Mouse (Mus musculus) midbrain, embryonic 15.5 days (tissue): Measurements from ENCODE around the gene H2-M3. TPM values are rescaled to one million over a fixed set of nuclear protein-coding genes. Genes with fewer than 3 reads are reported as not detected.

Experiments used
- ATAC-seq: fragments of 200-750 bp; cut with Nextera tagmentation; replicated peaks from 2 replicates; pipeline ENCODE4 v1.8.0; 2017; ENCODE audit warnings: moderate TSS enrichment
- H3K27ac ChIP-seq: fragments of 300-500 bp; sonication (generic); 2 replicates; pipeline ENCODE4 v1.5.1; 2015; ENCODE audit warnings: mild to moderate bottlenecking, inconsistent platforms
- H3K27me3 ChIP-seq: fragments of 300-500 bp; sonication (generic); replicated peaks from 2 replicates; pipeline ENCODE4 v1.6.1; 2015; ENCODE audit warnings: inconsistent platforms
- H3K36me3 ChIP-seq: fragments of 300-500 bp; sonication (generic); replicated peaks from 2 replicates; pipeline ENCODE4 v1.6.1; 2015; ENCODE audit warnings: inconsistent platforms
- H3K4me1 ChIP-seq: fragments of 300-500 bp; sonication (generic); 2 replicates; pipeline ENCODE4 v1.6.1; 2015; ENCODE audit warnings: inconsistent platforms
- H3K4me2 ChIP-seq: fragments of 300-500 bp; sonication (generic); 2 replicates; pipeline ENCODE4 v1.6.1; 2015; ENCODE audit warnings: inconsistent platforms, mild to moderate bottlenecking, moderate library complexity
- H3K4me3 ChIP-seq: fragments of 300-500 bp; sonication (generic); 2 replicates; pipeline ENCODE4 v1.5.1; 2015; ENCODE audit warnings: mild to moderate bottlenecking, inconsistent platforms
- H3K9ac ChIP-seq: fragments of 300-500 bp; sonication (generic); 2 replicates; pipeline ENCODE4 v1.6.1; 2015; ENCODE audit warnings: mild to moderate bottlenecking, inconsistent platforms
- H3K9me3 ChIP-seq: fragments of 300-500 bp; sonication (generic); 2 replicates; pipeline ENCODE4 v1.6.1; 2016; ENCODE audit warnings: inconsistent platforms
- WGBS: fragments of 180-500 bp; shearing (Covaris S2); methylation state at CpG from one replicate; pipeline ENCODE4 v1.1.7; 2015; ENCODE audit warnings: mixed read lengths; 5-methylcytosine and 5-hydroxymethylcytosine counted together
- polyA plus RNA-seq: library from polyadenylated mRNA; unstranded; fragments of >200 nt; fragmentation: Nextera tagmentation; extraction: Ambion mirVana; gene quantifications from 2 replicates; pipeline ENCODE4 v1.2.1, GENCODE M21; 2015

Gene H2-M3
- polyA plus RNA-seq, 1 experiment from 2014 or later, result 1.6 TPM

GRCm38 (mm10) chr17:37304213-37304612 is 34.2 kb downstream of the H2-M3 start, which contains the start of gene Olfr101:
Gene Olfr101 (minus strand): TSS chr17:37304313.
- H3K4me2 ChIP-seq, result no peak within 1 kb of the TSS
- H3K4me3 ChIP-seq, result no peak within 1 kb of the TSS
- H3K27me3 ChIP-seq, result no peaks in the 10 kb centered on the region
- H3K9ac ChIP-seq, result no peak within 1 kb of the TSS
- no peaks in the 10 kb centered on the region for H3K4me1 ChIP-seq
- no peak within 1 kb of the TSS for H3K27ac ChIP-seq
- no peaks in the 10 kb centered on the region for H3K9me3 ChIP-seq
- 84% methylated on average over 4 of the region's 4 CpGs for WGBS
- no peak for ATAC-seq
- no peaks in the 10 kb centered on the region for H3K36me3 ChIP-seq

GRCm38 (mm10) chr17:37308483-37308882 is 38.5 kb downstream of the H2-M3 start:
- H3K27me3 ChIP-seq, result no peaks in the 10 kb centered on the region
- H3K9me3 ChIP-seq, result no peaks in the 10 kb centered on the region
- no peak for ATAC-seq
- no peaks in the 10 kb centered on the region for H3K36me3 ChIP-seq
- no peak overlapping the region for H3K9ac ChIP-seq
- no peak overlapping the region for H3K4me3 ChIP-seq
- no peak overlapping the region for H3K4me2 ChIP-seq
- no peak overlapping the region for H3K27ac ChIP-seq
- H3K4me1 ChIP-seq, result no peaks in the 10 kb centered on the region
- WGBS, result 45% methylated on average over 4 of the region's 4 CpGs

- ATAC-seq, result no peak
- Histone ChIP-seq H3K9me3 (no peaks in the 10 kb centered on the region), H3K9ac (no peak overlapping the region), H3K36me3 (no peaks in the 10 kb centered on the region), H3K27me3 (no peaks in the 10 kb centered on the region), H3K27ac (no peak overlapping the region), H3K4me3 (no peak overlapping the region), H3K4me2 (no peak overlapping the region), H3K4me1 (no peaks in the 10 kb centered on the region)
- 60% methylated on average over 2 of the region's 2 CpGs for WGBS
Measured at GRCm38 (mm10) chr17:37310146-37310699, 40.2 kb downstream of the H2-M3 start.

- no peaks in the 10 kb centered on the region for H3K36me3 ChIP-seq
- H3K27ac ChIP-seq, result no peak within 1 kb of the TSS
- ATAC-seq, result no peak
- H3K27me3 ChIP-seq, result no peaks in the 10 kb centered on the region
- no peak within 1 kb of the TSS for H3K9ac ChIP-seq
- no peak within 1 kb of the TSS for H3K4me3 ChIP-seq
- H3K4me1 ChIP-seq, result no peaks in the 10 kb centered on the region
- no peak within 1 kb of the TSS for H3K4me2 ChIP-seq
- no peaks in the 10 kb centered on the region for H3K9me3 ChIP-seq
Measured at GRCm38 (mm10) chr17:37316954-37317353, 46.9 kb downstream of the H2-M3 start, which contains the start of gene Olfr102. Gene Olfr102 (minus strand): TSS chr17:37317054.

Other genes starting within 250 kb of the H2-M3 start
- 2.4 and 3.7 TPM in 2 replicates for gene Mog, start 246.8 kb upstream of the H2-M3 start, polyA plus RNA-seq
- 86.4 and 88.8 TPM in 2 replicates for gene Gabbr1, start 224.3 kb upstream of the H2-M3 start, polyA plus RNA-seq
- 0.06 TPM in 1 of 2 replicates, not detected in the other for gene Olfr90, start 181.7 kb upstream of the H2-M3 start, polyA plus RNA-seq
- gene Olfr91, start 171.9 kb upstream of the H2-M3 start, polyA plus RNA-seq, result not detected in 2 replicates
- not detected in 2 replicates for gene Olfr92, start 150.1 kb upstream of the H2-M3 start, polyA plus RNA-seq
- gene Olfr93, start 108.7 kb upstream of the H2-M3 start, polyA plus RNA-seq, result not detected in 2 replicates
- gene Ubd, start 76.3 kb upstream of the H2-M3 start, polyA plus RNA-seq, result not detected in 2 replicates
- 0.10 and 0.26 TPM in 2 replicates for gene Olfr94, start 69.2 kb upstream of the H2-M3 start, polyA plus RNA-seq
- gene Olfr95, start 57.1 kb upstream of the H2-M3 start, polyA plus RNA-seq, result not detected in 2 replicates
- gene Olfr96, start 50.1 kb upstream of the H2-M3 start, polyA plus RNA-seq, result not detected in 2 replicates
- not detected in 2 replicates for gene Olfr97, start 32.9 kb upstream of the H2-M3 start, polyA plus RNA-seq
- not detected in 2 replicates for gene Olfr98, start 6.5 kb upstream of the H2-M3 start, polyA plus RNA-seq
- not detected in 2 replicates for gene Olfr99, start 13.2 kb downstream of the H2-M3 start, polyA plus RNA-seq
- gene Olfr101, start 34.1 kb downstream of the H2-M3 start, polyA plus RNA-seq, result not detected in 2 replicates
- gene Olfr102, start 46.8 kb downstream of the H2-M3 start, polyA plus RNA-seq, result not detected in 2 replicates
- gene Olfr103, start 69.5 kb downstream of the H2-M3 start, polyA plus RNA-seq, result not detected in 2 replicates
- gene Olfr104-ps, start 89.4 kb downstream of the H2-M3 start, polyA plus RNA-seq, result not detected in 2 replicates
- gene Olfr105-ps, start 108.8 kb downstream of the H2-M3 start, polyA plus RNA-seq, result not detected in 2 replicates
- not detected in 2 replicates for gene Olfr106-ps, start 120.2 kb downstream of the H2-M3 start, polyA plus RNA-seq
- gene Olfr107, start 129.0 kb downstream of the H2-M3 start, polyA plus RNA-seq, result not detected in 2 replicates
- not detected in 2 replicates for gene Olfr108, start 175.3 kb downstream of the H2-M3 start, polyA plus RNA-seq
- gene Olfr109, start 188.7 kb downstream of the H2-M3 start, polyA plus RNA-seq, result not detected in 2 replicates
- gene H2-M2, start 213.3 kb downstream of the H2-M3 start, polyA plus RNA-seq, result not detected in 2 replicates
- gene Olfr110, start 222.2 kb downstream of the H2-M3 start, polyA plus RNA-seq, result not detected in 2 replicates
- gene Olfr111, start 237.8 kb downstream of the H2-M3 start, polyA plus RNA-seq, result not detected in 2 replicates